Mouse (Mus musculus): ENCODE measurements at regions not wholly inside any gene's neighbourhood (a gene's known extent, or its start where the extent isn't known, plus 50 kb on each side); places are given as distances from the start of the nearest gene placed in this dataset.
"Not testable (repeated sequence)": the region's sequence is repeated elsewhere in the genome, so short reads cannot be mapped to it uniquely, and the experiment has no call there.

DNA sequence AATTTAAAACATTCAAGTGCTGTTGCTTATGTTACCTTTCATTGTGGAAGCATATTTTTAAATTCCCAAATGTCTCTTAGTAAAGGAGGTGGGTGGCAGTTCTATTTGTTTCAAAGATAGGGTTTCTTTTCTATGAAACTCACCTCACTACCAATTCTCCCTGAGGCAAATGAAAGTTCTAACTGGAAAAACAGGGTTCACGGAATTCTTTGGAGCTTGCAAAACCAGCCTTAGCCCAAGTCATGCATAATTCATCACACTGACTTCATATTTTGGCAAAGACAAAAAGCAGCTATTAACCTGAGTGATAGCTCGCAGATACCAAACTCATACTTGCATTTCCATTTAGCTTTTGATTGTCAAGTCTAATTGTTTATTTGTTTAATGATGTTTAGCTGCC is 73.8 kb downstream of the Dio2 start:
- no peak for DNase-seq (ENCODE audit: low spot score in 2 of 2)

DNA sequence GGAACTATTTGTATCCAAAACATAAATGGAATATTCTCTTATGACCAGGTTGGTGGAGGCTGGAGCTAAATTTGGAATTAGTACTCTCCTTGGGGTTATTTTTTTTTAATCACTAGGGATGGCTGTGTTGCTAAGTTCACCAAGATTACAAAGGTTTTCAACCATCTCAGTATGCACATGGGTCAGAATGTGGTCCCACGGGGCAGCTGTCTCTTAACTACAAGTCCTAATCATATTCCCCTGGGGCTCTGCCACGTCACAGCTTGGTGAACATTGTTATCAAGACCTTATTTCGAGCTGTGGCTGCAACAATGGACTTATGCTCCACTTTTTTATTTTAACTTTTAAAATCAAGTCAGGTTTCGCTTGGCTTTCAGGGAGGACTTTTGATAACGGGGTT is 92.8 kb downstream of the Dio2 start:
- no peak for DNase-seq (ENCODE audit: low spot score in 2 of 2)

DNA sequence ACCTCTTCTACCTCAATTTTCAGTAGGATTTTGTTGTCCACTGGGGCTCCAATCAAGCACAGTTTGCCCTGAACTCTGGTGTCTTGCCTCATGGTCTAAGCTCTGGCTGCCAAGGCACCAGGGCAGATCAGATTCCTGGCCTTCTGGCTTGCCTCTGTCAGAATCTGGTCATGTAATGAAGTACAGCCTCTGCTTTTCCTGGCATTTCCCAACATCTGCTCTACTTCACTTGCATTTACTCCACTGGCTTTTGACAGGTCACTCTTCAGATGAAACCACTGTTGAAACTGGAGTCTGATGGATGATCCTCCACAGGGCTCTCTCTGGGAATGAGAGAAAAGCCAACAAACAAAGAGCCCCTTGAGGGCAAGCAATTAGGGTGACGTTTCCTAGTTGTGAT is 94.3 kb downstream of the Dio2 start:
- no peak for DNase-seq (ENCODE audit: low spot score in 2 of 2)

DNA sequence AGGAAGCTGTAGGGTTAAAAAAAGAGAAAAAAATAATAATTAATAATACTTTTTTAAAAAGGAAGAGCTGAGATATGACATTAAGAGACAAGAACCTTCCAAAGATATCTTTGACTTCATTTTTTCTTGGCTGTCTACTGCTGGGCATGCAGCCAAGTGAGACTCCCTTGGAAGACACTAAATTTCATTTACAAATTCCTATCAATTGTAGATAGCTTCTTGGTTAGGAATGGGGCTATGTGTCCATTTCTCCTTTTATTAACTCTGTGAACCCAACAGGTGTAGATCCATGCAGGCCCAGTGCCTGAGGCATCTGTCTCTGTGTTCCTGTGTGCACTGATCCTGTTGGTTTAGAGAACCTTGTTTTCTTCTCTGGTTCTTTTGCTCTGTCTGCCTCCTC is 113.4 kb downstream of the Dio2 start:
- DNase-seq (ENCODE audit: low spot score in 2 of 2) = peak in 1 of 2 experiments; percentile 21

GRCm38 (mm10) chr12:90623426-90623825 is 114.8 kb downstream of the Dio2 start:
- DNase-seq (ENCODE audit: low spot score in 2 of 2) = no peak

- no peak for DNase-seq (ENCODE audit: low spot score in 2 of 2)
Measured at GRCm38 (mm10) chr12:90608810-90609209, 129.4 kb downstream of the Dio2 start.

DNA sequence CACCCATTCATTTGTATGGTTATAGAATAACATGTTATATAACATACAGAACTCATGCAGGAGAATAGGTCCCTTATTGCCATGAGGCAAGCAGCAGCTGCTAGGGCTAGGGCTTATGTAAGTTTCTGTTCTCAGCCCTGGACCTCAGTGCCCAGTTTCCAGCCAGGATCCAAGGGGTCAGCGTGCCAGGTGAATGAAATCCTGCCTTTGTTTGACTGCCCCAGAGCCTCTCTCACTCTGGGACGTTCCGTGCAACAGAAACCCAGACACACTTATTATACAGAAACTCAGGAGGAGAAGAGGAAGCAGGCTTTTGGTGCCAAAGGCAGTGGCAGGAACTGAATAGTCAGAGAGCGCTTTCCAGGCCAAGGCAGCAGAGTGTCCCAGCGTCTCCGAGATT is 130.3 kb downstream of the Dio2 start:
- peak; percentile 22 to 28 for DNase-seq (ENCODE audit: low spot score in 2 of 2)

GRCm38 (mm10) chr12:90580006-90580405 is 158.2 kb downstream of the Dio2 start:
- no peak for DNase-seq (ENCODE audit: low spot score in 2 of 2)

GRCm38 (mm10) chr12:90576103-90576502 is 162.1 kb downstream of the Dio2 start:
- no peak for DNase-seq (ENCODE audit: low spot score in 2 of 2)

GRCm38 (mm10) chr12:90571907-90572306 is 166.3 kb downstream of the Dio2 start:
- no peak for DNase-seq (ENCODE audit: low spot score in 2 of 2)

- DNase-seq (ENCODE audit: low spot score in 2 of 2) = no peak
Measured at GRCm38 (mm10) chr12:90571506-90571905, 166.7 kb downstream of the Dio2 start.

DNA sequence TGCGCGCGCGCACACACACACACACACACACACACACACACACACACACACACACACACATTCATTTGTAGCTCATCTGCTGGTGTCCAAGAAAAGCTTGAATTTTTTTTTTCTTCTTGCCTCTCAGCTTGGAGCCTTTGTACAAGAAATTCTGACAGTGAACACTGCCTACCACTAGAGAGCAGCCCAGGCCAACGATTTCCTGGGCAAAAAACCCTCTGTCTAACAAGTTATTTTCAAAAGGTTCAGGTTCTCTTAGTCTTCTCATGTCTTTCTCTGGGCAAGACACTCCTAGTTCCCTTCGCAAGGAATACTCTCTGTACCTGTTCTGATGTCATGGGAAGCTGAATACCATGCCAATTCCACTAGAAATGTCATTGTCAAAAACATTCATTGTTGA is 171.9 kb downstream of the Dio2 start:
- DNase-seq (ENCODE audit: low spot score in 2 of 2) = peak; percentile 53 to 64

DNA sequence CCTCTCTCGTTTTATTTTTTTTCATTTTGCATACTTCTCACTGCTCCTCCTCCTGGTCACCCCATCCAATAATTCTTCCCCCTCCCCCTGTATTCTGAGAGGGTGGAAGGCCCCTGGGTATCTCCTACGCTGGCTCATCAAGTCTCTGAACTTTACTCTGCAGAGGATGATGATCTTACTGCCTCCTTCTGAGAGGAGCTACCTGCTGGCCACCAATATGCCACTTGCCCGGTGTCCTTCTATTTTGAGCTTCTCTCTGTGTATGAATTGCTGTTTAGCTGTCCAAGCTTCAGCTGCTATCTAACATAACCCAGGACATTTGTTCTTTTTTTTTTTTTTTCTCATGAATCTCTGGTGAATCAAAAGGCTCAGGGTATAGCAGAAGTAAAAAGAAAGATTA is 173.2 kb downstream of the Dio2 start:
- no peak for DNase-seq (ENCODE audit: low spot score in 2 of 2)

- DNase-seq (ENCODE audit: low spot score in 2 of 2) = not testable (repeated sequence)
Measured at GRCm38 (mm10) chr12:90564594-90564993, 173.6 kb downstream of the Dio2 start.

GRCm38 (mm10) chr12:90542361-90542760 is 195.9 kb downstream of the Dio2 start:
- no peak for DNase-seq (ENCODE audit: low spot score in 2 of 2)

Data from frontal cortex, postnatal 36 days (tissue).